Mouse (Mus musculus): ENCODE data around the gene Med20.
A peak's percentile ranks its signal among the peaks of the same experiment; 100 is the strongest.
"Not testable (repeated sequence)": the region's sequence is repeated elsewhere in the genome, so short reads cannot be mapped to it uniquely, and the experiment has no call there.

Med20 gene

GRCm38 (mm10) chr17:47625088-47625487, 13.7 kb downstream of the Med20 start:
- no peak for DNase-seq (ENCODE audit: extremely low read depth, low read depth)

- no peak for DNase-seq (ENCODE audit: extremely low read depth, low read depth)
Observed at GRCm38 (mm10) chr17:47626031-47626430, 14.6 kb downstream of the Med20 start.

- DNase-seq (ENCODE audit: extremely low read depth, low read depth) = no peak
Observed at GRCm38 (mm10) chr17:47627791-47628190, 16.4 kb downstream of the Med20 start.

- peak; percentile 79 for DNase-seq (ENCODE audit: extremely low read depth, low read depth)
Observed at GRCm38 (mm10) chr17:47628851-47629676, 17.7 kb downstream of the Med20 start.

- no peak for DNase-seq (ENCODE audit: extremely low read depth, low read depth)
Observed at GRCm38 (mm10) chr17:47629717-47630677, 18.6 kb downstream of the Med20 start.

- no peak for DNase-seq (ENCODE audit: extremely low read depth, low read depth)
Observed at GRCm38 (mm10) chr17:47630678-47631065, 19.3 kb downstream of the Med20 start, which contains the start of gene Usp49. TSS of gene Usp49 (plus strand) at chr17:47630690.

- no peak for DNase-seq (ENCODE audit: extremely low read depth, low read depth)
Observed at GRCm38 (mm10) chr17:47632181-47632840, 20.9 kb downstream of the Med20 start.

GRCm38 (mm10) chr17:47633999-47634770, 22.8 kb downstream of the Med20 start:
- no peak for DNase-seq (ENCODE audit: extremely low read depth, low read depth)

GRCm38 (mm10) chr17:47642992-47643391, 31.6 kb downstream of the Med20 start:
- DNase-seq (ENCODE audit: extremely low read depth, low read depth) = peak; percentile 21

GRCm38 (mm10) chr17:47646683-47647082, 35.3 kb downstream of the Med20 start:
- DNase-seq (ENCODE audit: extremely low read depth, low read depth) = peak; percentile 63

GRCm38 (mm10) chr17:47648966-47649365, 37.6 kb downstream of the Med20 start:
- no peak for DNase-seq (ENCODE audit: extremely low read depth, low read depth)

- DNase-seq (ENCODE audit: extremely low read depth, low read depth) = no peak
Observed at GRCm38 (mm10) chr17:47651953-47652352, 40.6 kb downstream of the Med20 start.

GRCm38 (mm10) chr17:47654346-47654745, 43.0 kb downstream of the Med20 start:
- DNase-seq (ENCODE audit: extremely low read depth, low read depth) = not testable (repeated sequence)

- no peak for DNase-seq (ENCODE audit: extremely low read depth, low read depth)
Observed at GRCm38 (mm10) chr17:47655697-47656096, 44.3 kb downstream of the Med20 start.

- DNase-seq (ENCODE audit: extremely low read depth, low read depth) = no peak
Observed at GRCm38 (mm10) chr17:47657901-47658300, 46.5 kb downstream of the Med20 start.

- no peak for DNase-seq (ENCODE audit: extremely low read depth, low read depth)
Observed at GRCm38 (mm10) chr17:47658741-47659243, 47.4 kb downstream of the Med20 start.

- no peak for DNase-seq (ENCODE audit: extremely low read depth, low read depth)
Observed at GRCm38 (mm10) chr17:47663009-47663713, 51.8 kb downstream of the Med20 start.

- no peak for DNase-seq (ENCODE audit: extremely low read depth, low read depth)
Observed at GRCm38 (mm10) chr17:47664474-47664873, 53.1 kb downstream of the Med20 start.

- no peak for DNase-seq (ENCODE audit: extremely low read depth, low read depth)
Observed at GRCm38 (mm10) chr17:47669166-47669565, 57.8 kb downstream of the Med20 start.

GRCm38 (mm10) chr17:47671988-47672310, 60.6 kb downstream of the Med20 start:
- DNase-seq (ENCODE audit: extremely low read depth, low read depth) = no peak
